Mouse (Mus musculus) lung, adult 2 months (tissue): ENCODE data around the gene Ddx6.

Experiments
- CTCF ChIP-seq: fragments of 200-500 bp; IDR thresholded peaks from 2 replicates; pipeline ENCODE4 v1.5.1; 2011; ENCODE audit warnings: mild to moderate bottlenecking, low read length, control low read depth; ENCODE audit not compliant: insufficient read depth
- POLR2A ChIP-seq: fragments of 200-500 bp; IDR thresholded peaks from 2 replicates; pipeline ENCODE4 v1.6.1; 2011; ENCODE audit warnings: low read depth, mild to moderate bottlenecking, control low read depth, low read length, borderline replicate concordance; ENCODE audit errors: extremely low read depth

GRCm38 (mm10) chr9:44589095-44589494, 15.6 kb upstream of the Ddx6 start:
- TF ChIP-seq POLR2A (no peak), CTCF (no peak)
